8 mouse cellular contexts compared by ENCODE assay signal in genomic region chr1:64532067-64532523, GRCm38 (mm10). TPM values are rescaled to one million over a fixed set of nuclear protein-coding genes. Genes with fewer than 3 reads are reported as not detected.
DNase-seq lines count a peak whose midpoint lies in the region; ATAC-seq and TF ChIP-seq lines count a peak whose summit lies in the region.

No protein-coding gene starts in this region.

- intact Hi-C loops in gastrocnemius, adult 2 months (cut with DNase I), result loop anchor here (1.0 to 10.0 kb wide), 3 partner anchors 85 to 407 kb away; partner anchors contain the start of genes Ccnyl1, Klf7 and Mettl21a

- H3K36me3 ChIP-seq in ES-Bruce4 (ENCODE audit: control insufficient read depth, insufficient read depth, low read length, poor library complexity, severe bottlenecking), result no peaks in the 10 kb centered on the region
- no peaks in the 10 kb centered on the region for H3K36me3 ChIP-seq in forebrain, embryonic 12.5 days (replicated peaks)
- peaks cover 9% of the 10 kb centered on the region for H3K36me3 ChIP-seq in liver, embryonic 12.5 days

- no peaks in the 10 kb centered on the region; the same call in 1 of the 2 replicates for H3K9me3 ChIP-seq in ES-Bruce4 (replicated peaks; ENCODE audit: control insufficient read depth, insufficient read depth, low read length, poor library complexity, severe bottlenecking)
- H3K9me3 ChIP-seq in forebrain, embryonic 12.5 days, result no peaks in the 10 kb centered on the region
- H3K9me3 ChIP-seq in liver, embryonic 12.5 days (replicated peaks), result no peaks in the 10 kb centered on the region

- TF ChIP-seq EP300 in ES-Bruce4 (IDR thresholded peaks at IDR 0.05; ENCODE audit: insufficient read depth, low read depth, low read length), result no peak

- H3K4me1 ChIP-seq in ES-Bruce4 (ENCODE audit: control insufficient read depth, insufficient read depth, low read length), result peaks cover 2% of the 10 kb centered on the region
- peaks cover 28% of the 10 kb centered on the region for H3K4me1 ChIP-seq in forebrain, embryonic 12.5 days
- peaks cover 48% of the 10 kb centered on the region for H3K4me1 ChIP-seq in liver, embryonic 12.5 days

- WGBS in forebrain, embryonic 12.5 days, result under 1% methylated on average over 34 of the region's 34 CpGs
- WGBS in liver, embryonic 12.5 days (ENCODE audit: insufficient replicate concordance), result 0% methylated on average over 34 of the region's 34 CpGs

- peak overlapping the region; percentile 99 for H3K27ac ChIP-seq in gastrocnemius, adult 2 months
- H3K27ac ChIP-seq in ES-Bruce4 (ENCODE audit: insufficient read depth, low read length), result peak overlapping the region; percentile 29; the same call in 1 of the 2 replicates
- H3K27ac ChIP-seq in forebrain, embryonic 12.5 days, result peak overlapping the region; percentile 100
- H3K27ac ChIP-seq in liver, embryonic 12.5 days, result peak overlapping the region; percentile 100

- no peak for DNase-seq in gastrocnemius, adult 2 months
- DNase-seq in gastrocnemius, adult 18-20 months (ENCODE audit: low spot score), result no peak
- DNase-seq in layer of hippocampus, adult 18-20 months (ENCODE audit: low spot score in 2 of 2), result no peak
- DNase-seq in frontal cortex, postnatal 36 days (ENCODE audit: low spot score in 2 of 2), result no peak

- TF ChIP-seq CTCF in gastrocnemius, adult 2 months (IDR thresholded peaks at IDR 0.05), result no peak
- no peak for TF ChIP-seq CTCF in ES-Bruce4 (IDR thresholded peaks at IDR 0.05; ENCODE audit: low read depth, low read length)

- TF ChIP-seq POLR2A in ES-Bruce4 (IDR thresholded peaks at IDR 0.05; ENCODE audit: insufficient read depth, low read length), result no peak

- H3K4me3 ChIP-seq in gastrocnemius, adult 2 months, result peak overlapping the region; percentile 94
- H3K4me3 ChIP-seq in ES-Bruce4 (ENCODE audit: low read depth, low read length), result peak overlapping the region; percentile 70
- peak overlapping the region; percentile 90 for H3K4me3 ChIP-seq in forebrain, embryonic 12.5 days (replicated peaks)
- H3K4me3 ChIP-seq in liver, embryonic 12.5 days, result peak overlapping the region; percentile 90

- ATAC-seq in forebrain, embryonic 12.5 days (ENCODE audit: low FRiP score), result peak; percentile 72
- peak; percentile 68 for ATAC-seq in liver, embryonic 12.5 days
- ATAC-seq in neutrophil, adult 5-6 weeks (ENCODE audit: extremely low read depth, insufficient number of reproducible peaks, low FRiP score, poor library complexity, severe bottlenecking), result peak; percentile 28; the same call in 1 of the 2 replicates

- H3K9ac ChIP-seq in ES-Bruce4 (ENCODE audit: low read depth, poor library complexity, severe bottlenecking), result peak overlapping the region; percentile 97
- H3K9ac ChIP-seq in forebrain, embryonic 12.5 days, result peak overlapping the region; percentile 97
- H3K9ac ChIP-seq in liver, embryonic 12.5 days, result peak overlapping the region; percentile 96

- no peaks in the 10 kb centered on the region for H3K27me3 ChIP-seq in ES-Bruce4 (ENCODE audit: control insufficient read depth, insufficient read depth, low read length, poor library complexity, severe bottlenecking)
- H3K27me3 ChIP-seq in forebrain, embryonic 12.5 days, result no peaks in the 10 kb centered on the region
- H3K27me3 ChIP-seq in liver, embryonic 12.5 days (replicated peaks), result no peaks in the 10 kb centered on the region

- peak overlapping the region; percentile 84 for H3K4me2 ChIP-seq in forebrain, embryonic 12.5 days
- H3K4me2 ChIP-seq in liver, embryonic 12.5 days, result peak overlapping the region; percentile 93

RNA-seq across cellular contexts. Expression of gene Creb1, which starts 0.3 kb away (rescaled TPM):
- 10 to 100 TPM; 19.5 to 25.3 TPM for total RNA-seq in gastrocnemius, adult 2 months (2021)
- total RNA-seq in gastrocnemius, adult 18-20 months (2021), result 10 to 100 TPM; 18.4 to 20.3 TPM
- 61.2 and 62.5 TPM in 2 replicates for polyA plus RNA-seq in ES-Bruce4 (2011; ENCODE audit: insufficient read depth, insufficient read length, low read depth, missing spikeins)
- 66.1 and 75.4 TPM in 2 replicates for polyA plus RNA-seq in forebrain, embryonic 12.5 days (2016; fragmentation: Nextera tagmentation; extraction: Ambion mirVana)
- 19.4 and 20.9 TPM in 2 replicates for polyA plus RNA-seq in liver, embryonic 12.5 days (2016; fragmentation: Nextera tagmentation; extraction: Ambion mirVana)
- 141 and 155 TPM in 2 replicates for total RNA-seq in neutrophil, adult 5-6 weeks (2017)
- total RNA-seq in layer of hippocampus, adult 18-20 months (2021), result 10 to 100 TPM; 52.8 to 59.1 TPM

Comparison
In these comparisons a context has a peak if more than half of its experiments do, and no peak if none do; other contexts are left out.
1. H3K27ac ChIP-seq: peak in every context shown above with its lines; median percentile 100 in forebrain, embryonic 12.5 days; 100 in liver, embryonic 12.5 days; 99 in gastrocnemius, adult 2 months; 29 in ES-Bruce4.